Mouse (Mus musculus) G1E (cell line): ENCODE results near the gene Gm47969. TPM values are rescaled to one million over a fixed set of nuclear protein-coding genes. Genes with fewer than 3 reads are reported as not detected.
"Not testable (repeated sequence)": the region's sequence is repeated elsewhere in the genome, so short reads cannot be mapped to it uniquely, and the experiment has no call there.

Experiments used
- ATAC-seq: 2 replicates; pipeline ENCODE4 v1.8.0; 2016; ENCODE audit warnings: mild to moderate bottlenecking; ENCODE audit not compliant: insufficient number of reproducible peaks, poor library complexity, low FRiP score, severe bottlenecking; ENCODE audit errors: extremely low read depth
- DNase-seq: peaks from one replicate; pipeline ENCODE4 v3.0.0; 2012; ENCODE audit warnings: low spot score
- H3K27me3 ChIP-seq: 2 replicates; pipeline ENCODE4 v1.6.1; 2012; ENCODE audit warnings: mild to moderate bottlenecking, low read length, inconsistent platforms; ENCODE audit not compliant: insufficient read depth
- H3K36me3 ChIP-seq: replicated peaks from 2 replicates; pipeline ENCODE3; 2012; ENCODE audit warnings: mild to moderate bottlenecking, inconsistent platforms
- H3K4me1 ChIP-seq: 2 replicates; pipeline ENCODE4 v1.6.1; 2012; ENCODE audit warnings: low read depth, low read length, inconsistent platforms, mixed read lengths; ENCODE audit not compliant: insufficient read depth
- H3K4me3 ChIP-seq: 2 replicates; pipeline ENCODE4 v1.5.1; 2012; ENCODE audit warnings: low read depth, mild to moderate bottlenecking, inconsistent platforms, low read length, moderate library complexity, mixed read lengths
- H3K9me3 ChIP-seq: replicated peaks from 2 replicates; pipeline ENCODE4 v1.6.1; 2012; ENCODE audit warnings: inconsistent platforms
- CTCF ChIP-seq: IDR thresholded peaks from 2 replicates; pipeline ENCODE4 v1.5.1; 2012; ENCODE audit warnings: low read depth, low read length, inconsistent platforms, mixed read lengths
- GATA1 ChIP-seq: IDR thresholded peaks from 2 replicates; pipeline ENCODE4 v1.6.1; 2012; ENCODE audit warnings: borderline replicate concordance, low read length, inconsistent platforms, mixed read lengths
- GATA2 ChIP-seq: IDR thresholded peaks from 2 replicates; pipeline ENCODE4 v1.6.1; 2012; ENCODE audit warnings: low read depth, low read length, inconsistent platforms, borderline replicate concordance
- POLR2AphosphoS5 ChIP-seq: IDR thresholded peaks from 2 replicates; pipeline ENCODE4 v1.6.1; 2012; ENCODE audit warnings: low read depth, low read length, inconsistent platforms; ENCODE audit not compliant: insufficient replicate concordance
- TAL1 ChIP-seq: conservative IDR thresholded peaks from 2 replicates; pipeline ENCODE4 v1.6.1; 2012; ENCODE audit warnings: low read depth, low read length, inconsistent platforms, mixed read lengths
- polyA plus RNA-seq: library from polyadenylated mRNA; stranded (reverse); fragments of >175 nt; gene quantifications from 2 replicates; pipeline ENCODE4 v1.2.3, GENCODE M21; 2012
- total RNA-seq, 2 experiments: library from RNA; stranded (forward) in 1 of 2; stranded (reverse) in 1 of 2; fragments of 200-1000 nt in 1 of 2; fragments of >200 nt in 1 of 2; fragmentation: Nextera tagmentation in 1 of 2; gene quantifications; 2 replicates each; pipeline ENCODE4 v1.2.3; 2014 to 2017

Gm47969 gene
- total RNA-seq (2014; fragmentation: Nextera tagmentation) (not detected in 2 replicates), total RNA-seq (2017) (0.16 TPM in 1 of 2 replicates, not detected in the other), polyA plus RNA-seq (not detected in 2 replicates)

DNA sequence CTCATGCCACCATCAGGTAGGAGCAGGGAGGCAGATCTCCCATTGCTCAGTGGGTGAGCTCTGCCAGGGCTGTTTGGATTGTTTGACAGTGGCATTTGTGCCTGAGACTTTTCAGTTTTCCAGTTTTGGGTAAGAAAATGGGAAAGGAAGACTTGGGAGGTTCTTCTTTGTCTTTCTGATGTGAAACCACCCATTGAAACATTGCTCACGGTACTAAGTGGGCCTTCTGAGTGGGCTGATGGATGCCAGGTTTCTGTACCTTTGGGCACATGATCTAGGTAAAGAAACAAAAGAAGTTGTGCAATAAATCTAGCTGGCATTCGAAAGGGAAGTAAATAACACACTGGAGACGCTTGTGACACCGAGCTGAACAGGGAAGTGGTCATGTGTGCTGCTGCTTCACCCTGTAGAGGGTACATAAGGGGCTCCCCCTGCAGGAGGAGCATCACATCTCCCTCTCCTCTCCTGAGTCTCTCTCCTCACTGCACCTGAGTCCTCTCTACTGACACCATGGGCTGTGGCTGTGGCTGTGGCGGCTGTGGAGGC lies at the start of gene Gm47969:
Gene Gm47969 (plus strand): TSS at position 51 of the 546 bp plus-strand sequence.
- no peaks in the 10 kb centered on the region for H3K4me1 ChIP-seq
- H3K9me3 ChIP-seq = no peaks in the 10 kb centered on the region
- H3K27me3 ChIP-seq = peaks cover 9% of the 10 kb centered on the region
- no peak for TF ChIP-seq CTCF
- no peak for TF ChIP-seq GATA1
- TF ChIP-seq TAL1 = no peak
- no peak for TF ChIP-seq GATA2
- no peak for TF ChIP-seq POLR2AphosphoS5
- no peak for DNase-seq
- ATAC-seq = no peak
- H3K36me3 ChIP-seq = no peaks in the 10 kb centered on the region
- H3K4me3 ChIP-seq = no peak within 1 kb of the TSS

DNA sequence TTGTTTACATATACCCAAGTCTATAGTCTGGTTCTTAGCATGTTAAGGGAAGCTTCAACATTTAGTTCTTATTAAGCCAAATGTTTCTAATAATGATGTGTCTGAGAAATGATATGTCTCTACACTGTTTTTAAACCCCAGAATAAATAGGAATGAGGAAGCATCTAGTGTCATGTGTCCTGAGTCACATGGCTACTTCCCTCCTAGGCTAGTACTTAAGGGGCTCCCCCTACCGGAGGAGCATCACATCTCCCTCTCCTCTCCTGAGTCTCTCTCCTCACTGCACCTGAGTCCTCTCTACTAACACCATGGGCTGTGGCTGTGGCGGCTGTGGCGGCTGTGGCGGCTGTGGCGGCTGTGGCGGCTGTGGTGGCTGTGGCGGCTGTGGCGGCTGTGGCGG lies 44.4 kb upstream of the Gm47969 start, which contains the start of gene Gm47959:
Gene Gm47959 (plus strand): TSS at position 243 of the 400 bp plus-strand sequence.
- not testable (repeated sequence) for ATAC-seq, H3K36me3 ChIP-seq, H3K4me3 ChIP-seq, DNase-seq, H3K27me3 ChIP-seq, H3K4me1 ChIP-seq, H3K9me3 ChIP-seq

DNA sequence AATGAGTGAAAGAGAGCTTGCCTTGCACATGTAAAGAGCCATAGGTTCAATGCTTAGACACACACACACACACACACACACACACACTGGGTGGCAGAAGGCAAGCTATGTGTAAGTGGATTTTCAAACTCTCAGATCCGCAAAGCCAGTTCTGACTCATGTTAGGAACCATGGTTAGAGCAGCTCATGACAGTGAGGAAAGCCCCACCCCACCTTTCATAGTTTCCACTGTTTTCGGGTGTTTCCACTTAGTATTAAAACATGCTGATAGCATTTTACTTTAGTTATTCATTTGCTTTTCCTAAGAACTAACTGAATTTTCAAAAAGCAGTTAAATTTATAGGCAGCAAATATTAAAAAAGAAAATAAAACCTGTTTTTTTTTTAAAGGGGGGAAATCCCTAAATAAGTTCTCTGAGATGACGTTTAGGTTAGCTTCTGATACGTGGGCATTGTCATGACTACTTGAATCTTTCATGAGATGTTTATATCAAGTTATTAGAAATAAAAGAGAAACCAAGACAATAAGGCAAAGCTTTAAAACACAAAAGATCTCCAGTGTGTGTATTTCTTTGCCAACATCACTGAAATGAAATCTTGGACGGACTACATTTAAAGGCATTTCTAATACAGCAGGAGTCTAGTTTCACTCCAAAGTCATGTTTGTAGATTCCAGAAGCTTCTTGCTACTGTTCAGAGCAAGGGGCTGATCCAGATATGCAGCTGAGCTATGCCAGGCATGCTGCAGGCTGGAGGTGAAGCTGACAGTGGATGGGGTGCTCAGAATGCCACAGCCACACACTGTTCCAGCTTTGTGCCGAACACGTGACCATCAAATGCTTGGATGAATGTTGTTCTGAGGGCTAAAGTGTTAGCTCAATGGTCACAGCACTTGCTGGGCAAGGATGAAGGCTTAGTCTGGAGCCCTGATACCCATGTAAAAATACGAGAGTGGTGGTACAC lies 38.2 kb upstream of the Gm47969 start:
- no peaks in the 10 kb centered on the region for H3K9me3 ChIP-seq
- no peaks in the 10 kb centered on the region for H3K4me1 ChIP-seq
- no peak overlapping the region for H3K4me3 ChIP-seq
- peaks cover 17% of the 10 kb centered on the region for H3K27me3 ChIP-seq
- H3K36me3 ChIP-seq = no peaks in the 10 kb centered on the region
- no peak for TF ChIP-seq GATA1
- no peak for TF ChIP-seq POLR2AphosphoS5
- TF ChIP-seq GATA2 = no peak
- TF ChIP-seq CTCF = no peak
- no peak for TF ChIP-seq TAL1
- no peak for ATAC-seq
- DNase-seq = no peak

DNA sequence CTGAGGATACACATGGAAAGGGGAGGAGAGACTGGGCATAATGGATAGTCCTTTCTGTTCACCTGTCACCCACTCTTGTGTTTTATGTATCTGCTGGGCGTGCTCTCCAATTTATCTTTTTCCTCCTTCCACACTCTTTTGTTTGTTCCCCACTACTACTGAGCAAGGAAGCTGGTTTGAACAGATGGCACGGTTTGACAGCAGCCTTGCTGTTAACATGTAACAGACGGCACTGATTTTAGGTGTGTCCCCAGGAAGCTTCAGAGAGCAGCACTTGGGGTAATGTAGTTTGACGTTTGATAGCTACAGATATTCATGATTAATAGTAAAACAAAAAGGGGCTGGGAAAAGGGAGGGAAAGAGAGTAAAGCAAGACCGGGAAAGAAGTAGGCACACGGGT lies 37.3 kb upstream of the Gm47969 start:
- no peak for ATAC-seq
- H3K4me3 ChIP-seq = no peak overlapping the region
- no peak for DNase-seq
- H3K4me1 ChIP-seq = no peaks in the 10 kb centered on the region
- peaks cover 17% of the 10 kb centered on the region for H3K27me3 ChIP-seq
- no peaks in the 10 kb centered on the region for H3K36me3 ChIP-seq
- H3K9me3 ChIP-seq = no peaks in the 10 kb centered on the region
- no peak for TF ChIP-seq TAL1
- TF ChIP-seq GATA2 = no peak
- TF ChIP-seq GATA1 = no peak
- TF ChIP-seq CTCF = no peak
- TF ChIP-seq POLR2AphosphoS5 = no peak

DNA sequence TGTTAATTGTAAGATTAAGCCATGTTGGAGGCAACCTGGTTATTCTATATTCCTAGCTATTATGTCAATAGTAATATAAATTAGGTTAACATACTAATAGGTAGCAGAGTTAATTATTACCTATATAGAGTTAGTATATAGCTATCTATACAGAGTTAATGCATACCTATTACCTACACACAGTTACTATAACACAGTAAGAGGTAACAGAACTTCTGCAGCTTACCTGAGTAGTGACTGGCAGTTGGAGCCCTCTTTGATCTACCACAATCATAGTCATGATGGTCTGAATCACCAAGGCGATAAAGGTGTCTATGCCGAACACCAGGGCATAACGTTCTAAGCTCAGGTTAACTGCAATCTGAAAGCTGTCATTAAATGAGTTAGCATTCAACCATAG lies 30.3 kb upstream of the Gm47969 start:
- H3K27me3 ChIP-seq = peaks cover 10% of the 10 kb centered on the region
- H3K9me3 ChIP-seq = no peaks in the 10 kb centered on the region
- H3K36me3 ChIP-seq = no peaks in the 10 kb centered on the region
- H3K4me3 ChIP-seq = no peak overlapping the region
- no peaks in the 10 kb centered on the region for H3K4me1 ChIP-seq
- ATAC-seq (no peak), DNase-seq (no peak)
- TF ChIP-seq GATA1 (no peak), CTCF (no peak), POLR2AphosphoS5 (no peak), TAL1 (no peak), GATA2 (no peak)

DNA sequence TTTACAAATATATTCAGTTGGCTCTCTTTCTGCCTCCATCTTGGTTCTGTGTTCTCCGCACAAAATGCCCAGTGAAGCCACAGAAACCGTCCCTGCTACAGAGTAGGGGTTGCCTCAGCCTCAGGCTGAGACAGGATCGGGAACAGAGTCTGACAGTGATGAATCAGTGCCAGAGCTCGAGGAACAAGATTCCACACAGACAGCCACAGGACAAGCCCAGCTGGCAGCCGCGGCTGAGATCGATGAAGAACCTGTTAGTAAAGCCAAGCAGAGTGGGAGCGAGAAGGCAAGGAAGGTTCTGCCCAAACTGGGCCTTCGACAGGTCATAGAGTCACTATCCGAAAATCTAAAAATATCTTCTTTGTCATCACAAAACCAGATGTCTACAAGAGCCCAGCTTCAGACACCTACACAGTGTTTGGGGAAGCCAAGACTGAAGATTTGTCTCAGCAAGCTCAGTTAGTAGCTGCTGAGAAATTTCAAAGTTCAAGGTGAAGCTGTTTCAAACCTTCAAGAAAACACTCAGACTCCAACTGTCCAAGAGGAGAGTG lies 29.3 kb upstream of the Gm47969 start:
- Histone ChIP-seq H3K4me3 (no peak overlapping the region), H3K36me3 (no peaks in the 10 kb centered on the region), H3K4me1 (no peaks in the 10 kb centered on the region), H3K27me3 (peaks cover 10% of the 10 kb centered on the region), H3K9me3 (no peaks in the 10 kb centered on the region)
- ATAC-seq = no peak
- DNase-seq = no peak
- no peak for TF ChIP-seq TAL1
- TF ChIP-seq GATA2 = no peak
- TF ChIP-seq CTCF = no peak
- TF ChIP-seq GATA1 = no peak
- TF ChIP-seq POLR2AphosphoS5 = no peak
